Mouse (Mus musculus) lung, postnatal 0 days (tissue): ENCODE data around the gene Spag4.

Experiments used
- CTCF ChIP-seq: IDR thresholded peaks from 2 replicates; pipeline ENCODE4 v1.5.1; 2016; ENCODE audit warnings: antibody characterized with exemption, mild to moderate bottlenecking
- EP300 ChIP-seq: IDR thresholded peaks from 2 replicates; pipeline ENCODE4 v1.6.1; 2016; ENCODE audit warnings: antibody characterized with exemption, mild to moderate bottlenecking, control low read depth

GRCm38 (mm10) chr2:156067916-156068315 is 2.9 kb downstream of the Spag4 start:
- TF ChIP-seq CTCF, result no peak
- no peak for TF ChIP-seq EP300
